In genomic region chr10:99471832-99472497, GRCm38 (mm10) we compare ENCODE assay signal across 19 mouse cellular contexts.
DNase-seq lines count a peak whose midpoint lies in the region; ATAC-seq and TF ChIP-seq lines count a peak whose summit lies in the region.
"Had no signal": no experiment of that assay in that cellular context is flagged by ENCODE, and none has a peak within 500 bp of the region (broad histone marks: within the 10 kb centered on the region; RNA-seq: fewer than 3 reads in every experiment).

No protein-coding gene starts in this region.

- TF ChIP-seq CTCF in hindbrain, postnatal 0 days (IDR thresholded peaks at IDR 0.05; ENCODE audit: low read depth): no peak
- TF ChIP-seq CTCF in brain, embryonic 14.5 days (IDR thresholded peaks at IDR 0.05; ENCODE audit: borderline replicate concordance, extremely low read depth, insufficient read depth, insufficient read length): no peak

- intact Hi-C loops in heart, postnatal 14 days (cut with DNase I): no loop called here

- H3K9me3 ChIP-seq in hindbrain, embryonic 14.5 days (ENCODE audit: control insufficient read depth, low read length): no peaks in the 10 kb centered on the region
- H3K9me3 ChIP-seq in hindbrain, postnatal 0 days (ENCODE audit: low read length): no peaks in the 10 kb centered on the region
- no peaks in the 10 kb centered on the region for H3K9me3 ChIP-seq in midbrain, embryonic 15.5 days

- H3K27ac ChIP-seq in hindbrain, embryonic 14.5 days: peak overlapping the region; percentile 32; the same call in 1 of the 2 replicates
- no peak overlapping the region for H3K27ac ChIP-seq in hindbrain, postnatal 0 days
- peak overlapping the region; percentile 53; the same call in 1 of the 2 replicates for H3K27ac ChIP-seq in midbrain, embryonic 15.5 days
- H3K27ac ChIP-seq: gastrocnemius, adult 2 months; kidney, postnatal 0 days had no signal

- peak; percentile 29 for DNase-seq in heart, adult 8-10 months (ENCODE audit: low spot score)
- no peak for DNase-seq in heart, postnatal 14 days
- DNase-seq in hindbrain, embryonic 14.5 days (ENCODE audit: low spot score): no peak
- DNase-seq in hindbrain, postnatal 0 days (ENCODE audit: low spot score): no peak
- peak; percentile 32 for DNase-seq in brain, embryonic 14.5 days (ENCODE audit: low read depth)
- DNase-seq in yolk sac, embryonic 10.5 days (ENCODE audit: low spot score): no peak
- DNase-seq in gastrocnemius, postnatal 10 days: no peak
- DNase-seq: adrenal gland, postnatal 36 days; cerebellum, adult 18-20 months; cerebellum, postnatal 25 days; gastrocnemius, adult 2 months; kidney, adult 18-20 months; lung, adult 18-20 months; lung, postnatal 14 days; right cerebral cortex, postnatal 14 days; thymus, adult 18-20 months; thymus, postnatal 4 days had no signal

- no peaks in the 10 kb centered on the region for H3K27me3 ChIP-seq in hindbrain, embryonic 14.5 days (ENCODE audit: control insufficient read depth, insufficient read depth, low read length)
- H3K27me3 ChIP-seq in hindbrain, postnatal 0 days (ENCODE audit: insufficient read depth, low read length): no peaks in the 10 kb centered on the region
- H3K27me3 ChIP-seq in midbrain, embryonic 15.5 days (replicated peaks): no peaks in the 10 kb centered on the region

- no peak for ATAC-seq in hindbrain, embryonic 14.5 days (ENCODE audit: low FRiP score)
- no peak for ATAC-seq in hindbrain, postnatal 0 days
- ATAC-seq in midbrain, embryonic 15.5 days (replicated peaks): no peak

- 56% methylated on average over 8 of the region's 8 CpGs for WGBS in hindbrain, embryonic 14.5 days
- WGBS in hindbrain, postnatal 0 days: 62% methylated on average over 8 of the region's 8 CpGs
- 43% methylated on average over 8 of the region's 8 CpGs for WGBS in midbrain, embryonic 15.5 days

- peaks cover 4% of the 10 kb centered on the region; the same call in 1 of the 2 replicates for H3K4me1 ChIP-seq in hindbrain, embryonic 14.5 days (replicated peaks; ENCODE audit: control insufficient read depth, insufficient read depth, low read length)
- H3K4me1 ChIP-seq in hindbrain, postnatal 0 days (ENCODE audit: insufficient read depth, low read length): no peaks in the 10 kb centered on the region
- H3K4me1 ChIP-seq in midbrain, embryonic 15.5 days: 0 out of 2 replicates have a peak, but pooled peaks cover 3% of the 10 kb centered on the region

- H3K9ac ChIP-seq in hindbrain, embryonic 14.5 days: no peak overlapping the region
- H3K9ac ChIP-seq in hindbrain, postnatal 0 days (replicated peaks; ENCODE audit: low read length): no peak overlapping the region
- no peak overlapping the region for H3K9ac ChIP-seq in midbrain, embryonic 15.5 days

- H3K36me3 ChIP-seq in hindbrain, embryonic 14.5 days (replicated peaks; ENCODE audit: control insufficient read depth, insufficient read depth): no peaks in the 10 kb centered on the region
- no peaks in the 10 kb centered on the region for H3K36me3 ChIP-seq in hindbrain, postnatal 0 days (ENCODE audit: insufficient read depth, low read length)
- H3K36me3 ChIP-seq in midbrain, embryonic 15.5 days (replicated peaks): no peaks in the 10 kb centered on the region

- no peak overlapping the region for H3K4me2 ChIP-seq in hindbrain, embryonic 14.5 days (replicated peaks)
- H3K4me2 ChIP-seq in hindbrain, postnatal 0 days (ENCODE audit: low read depth, low read length): no peak overlapping the region
- H3K4me2 ChIP-seq in midbrain, embryonic 15.5 days: no peak overlapping the region

- TF ChIP-seq POLR2A in brain, embryonic 14.5 days (IDR thresholded peaks at IDR 0.05; ENCODE audit: borderline replicate concordance, extremely low read depth, insufficient read depth, insufficient read length, poor library complexity, severe bottlenecking): no peak

- no peak overlapping the region for H3K4me3 ChIP-seq in hindbrain, embryonic 14.5 days (replicated peaks; ENCODE audit: low read length)
- no peak overlapping the region for H3K4me3 ChIP-seq in hindbrain, postnatal 0 days (ENCODE audit: low read length)
- H3K4me3 ChIP-seq in midbrain, embryonic 15.5 days: no peak overlapping the region
- H3K4me3 ChIP-seq: gastrocnemius, adult 2 months had no signal

Comparison
In these comparisons a context has a peak if more than half of its experiments do, and no peak if none do; other contexts are left out.
1. DNase-seq: peak in heart, adult 8-10 months (single experiment) and brain, embryonic 14.5 days (single experiment); none in heart, postnatal 14 days (0 of 2), hindbrain, embryonic 14.5 days (single experiment), hindbrain, postnatal 0 days (single experiment), yolk sac, embryonic 10.5 days (single experiment) and gastrocnemius, postnatal 10 days (single experiment).